Mouse (Mus musculus): ENCODE results near the gene Napsa. TPM values are rescaled to one million over a fixed set of nuclear protein-coding genes. Genes with fewer than 3 reads are reported as not detected.

The Napsa gene
- polyA plus RNA-seq, 1 experiment: not detected

DNA sequence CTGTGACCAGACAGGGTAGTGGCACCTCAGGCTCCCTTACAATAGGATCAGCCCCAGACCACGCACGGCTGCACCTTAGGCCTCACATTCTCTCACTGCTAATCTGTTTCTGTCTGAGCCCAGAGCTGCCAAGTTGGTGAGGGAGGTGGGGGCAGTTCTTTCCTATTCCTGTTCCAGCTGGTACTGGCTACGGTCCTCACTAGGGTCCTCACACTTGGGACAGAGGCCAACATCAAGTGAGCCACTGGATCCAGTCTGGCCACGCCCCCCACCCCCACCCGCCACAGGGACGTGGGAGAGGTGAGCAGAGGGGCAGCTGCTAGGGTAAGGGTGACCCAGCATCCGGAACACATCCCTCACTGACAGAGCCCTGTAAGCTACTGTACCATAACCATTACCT, 35.2 kb upstream of the Napsa start:
- Histone ChIP-seq H3K27ac (ENCODE audit: insufficient read depth, low read depth, low read length) (no peak overlapping the region), H3K4me1 (ENCODE audit: control insufficient read depth, insufficient read depth, low read length) (no peaks in the 10 kb centered on the region), H3K4me3 (ENCODE audit: insufficient read depth, low read depth, low read length) (no peak overlapping the region)
- TF ChIP-seq POLR2A (IDR thresholded peaks at IDR 0.05; ENCODE audit: insufficient read depth, low read depth, low read length) (no peak), CTCF (IDR thresholded peaks at IDR 0.05; ENCODE audit: insufficient read depth, low read depth, low read length) (no peak)
- 77% methylated on average over 7 of the region's 7 CpGs for WGBS

DNA sequence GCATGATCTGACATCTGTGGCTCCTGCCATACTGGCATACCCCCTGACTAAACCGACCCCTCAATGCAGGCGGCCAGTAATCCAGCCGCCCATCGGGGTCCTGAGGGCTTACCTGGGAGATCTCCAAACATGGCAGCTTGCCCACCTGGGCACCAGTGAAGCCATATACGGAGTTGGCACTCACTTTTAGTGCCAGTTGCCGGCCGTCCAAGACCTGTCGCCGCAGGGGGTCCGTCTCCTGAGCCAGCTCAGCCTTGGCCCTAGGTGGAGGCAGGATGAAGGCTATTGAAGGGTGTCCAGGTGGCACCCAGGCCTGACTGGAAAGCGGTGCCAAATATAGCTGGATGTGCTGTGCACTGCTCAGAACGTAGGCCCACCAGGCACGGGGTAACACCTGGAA, 34.7 kb upstream of the Napsa start:
- 90% methylated on average over 13 of the region's 13 CpGs for WGBS
- TF ChIP-seq POLR2A (IDR thresholded peaks at IDR 0.05; ENCODE audit: insufficient read depth, low read depth, low read length): no peak
- no peak for TF ChIP-seq CTCF (IDR thresholded peaks at IDR 0.05; ENCODE audit: insufficient read depth, low read depth, low read length)
- no peak overlapping the region for H3K4me3 ChIP-seq (ENCODE audit: insufficient read depth, low read depth, low read length)
- no peak overlapping the region for H3K27ac ChIP-seq (ENCODE audit: insufficient read depth, low read depth, low read length)
- no peaks in the 10 kb centered on the region for H3K4me1 ChIP-seq (ENCODE audit: control insufficient read depth, insufficient read depth, low read length)

DNA sequence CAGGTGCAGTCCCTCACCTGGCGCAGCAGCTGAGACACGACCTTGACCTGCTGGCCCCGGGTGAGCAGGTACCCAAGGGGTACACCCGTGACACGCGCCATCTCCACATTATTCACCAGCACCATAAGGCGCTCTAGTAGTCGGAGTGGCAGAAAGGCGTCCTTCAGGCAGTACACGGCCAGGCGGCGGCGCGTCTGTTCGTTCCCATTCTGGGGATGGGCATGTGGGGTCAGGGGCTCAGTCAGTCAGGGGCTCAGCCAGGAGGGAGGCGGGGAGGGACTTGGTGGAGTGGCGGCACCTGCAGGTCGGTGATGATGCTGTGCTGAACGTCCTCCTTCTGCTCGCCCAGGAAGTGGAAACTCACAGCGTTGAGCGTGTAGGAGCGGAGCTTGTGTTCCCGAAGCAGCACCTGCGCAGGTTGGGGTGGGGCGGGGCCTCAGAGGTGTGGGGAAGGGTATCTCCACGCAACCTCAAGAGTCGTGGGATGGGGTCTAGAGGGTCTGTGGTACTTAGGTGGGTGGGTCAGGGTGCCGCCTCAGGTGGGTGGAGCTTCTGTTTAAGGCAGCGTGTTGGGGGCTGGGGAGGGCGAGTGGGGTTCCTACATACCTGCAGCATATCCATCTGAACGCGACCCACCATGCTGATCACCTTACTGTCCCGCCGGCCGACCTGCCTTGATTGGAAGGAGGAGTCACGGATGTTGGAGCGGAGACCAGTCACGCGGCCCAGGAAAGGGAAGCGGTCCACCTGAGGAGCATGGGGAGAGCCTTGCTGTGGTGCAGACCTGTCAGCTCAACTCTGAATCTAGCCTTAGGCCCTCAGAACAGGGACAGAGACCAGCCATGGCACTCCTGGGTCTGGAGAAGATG, 33.2 kb upstream of the Napsa start:
- no peaks in the 10 kb centered on the region for H3K4me1 ChIP-seq (ENCODE audit: control insufficient read depth, insufficient read depth, low read length)
- no peak overlapping the region for H3K4me3 ChIP-seq (ENCODE audit: insufficient read depth, low read depth, low read length)
- no peak overlapping the region for H3K27ac ChIP-seq (ENCODE audit: insufficient read depth, low read depth, low read length)
- TF ChIP-seq CTCF (IDR thresholded peaks at IDR 0.05; ENCODE audit: insufficient read depth, low read depth, low read length) (no peak), POLR2A (IDR thresholded peaks at IDR 0.05; ENCODE audit: insufficient read depth, low read depth, low read length) (no peak)
- WGBS: 93% methylated on average over 41 of the region's 41 CpGs

DNA sequence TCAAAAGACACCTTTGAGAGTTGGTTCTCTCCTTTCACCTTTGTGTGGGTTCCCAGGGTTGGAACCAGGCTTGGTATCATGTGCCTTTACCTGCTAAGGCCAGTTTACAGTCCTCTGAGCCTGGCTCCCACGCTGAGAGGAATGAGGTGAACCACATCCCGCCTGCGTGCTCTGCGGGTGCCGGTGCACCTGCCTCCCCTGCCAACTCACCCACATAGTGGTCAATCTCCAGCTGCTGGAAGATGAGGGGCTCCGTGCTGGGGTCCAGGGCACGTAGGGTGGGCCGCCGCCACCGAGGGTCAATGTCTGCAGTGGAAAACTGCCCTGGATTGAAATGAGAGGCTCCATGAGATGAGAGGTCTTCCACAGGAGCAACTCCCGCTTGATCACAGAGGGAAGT, 29.6 kb upstream of the Napsa start:
- H3K27ac ChIP-seq (ENCODE audit: insufficient read depth, low read depth, low read length): no peak overlapping the region
- TF ChIP-seq CTCF (IDR thresholded peaks at IDR 0.05; ENCODE audit: insufficient read depth, low read depth, low read length): no peak
- no peak for TF ChIP-seq POLR2A (IDR thresholded peaks at IDR 0.05; ENCODE audit: insufficient read depth, low read depth, low read length)
- H3K4me3 ChIP-seq (ENCODE audit: insufficient read depth, low read depth, low read length): no peak overlapping the region
- 93% methylated on average over 11 of the region's 11 CpGs for WGBS
- peaks cover under 1% of the 10 kb centered on the region for H3K4me1 ChIP-seq (ENCODE audit: control insufficient read depth, insufficient read depth, low read length)

DNA sequence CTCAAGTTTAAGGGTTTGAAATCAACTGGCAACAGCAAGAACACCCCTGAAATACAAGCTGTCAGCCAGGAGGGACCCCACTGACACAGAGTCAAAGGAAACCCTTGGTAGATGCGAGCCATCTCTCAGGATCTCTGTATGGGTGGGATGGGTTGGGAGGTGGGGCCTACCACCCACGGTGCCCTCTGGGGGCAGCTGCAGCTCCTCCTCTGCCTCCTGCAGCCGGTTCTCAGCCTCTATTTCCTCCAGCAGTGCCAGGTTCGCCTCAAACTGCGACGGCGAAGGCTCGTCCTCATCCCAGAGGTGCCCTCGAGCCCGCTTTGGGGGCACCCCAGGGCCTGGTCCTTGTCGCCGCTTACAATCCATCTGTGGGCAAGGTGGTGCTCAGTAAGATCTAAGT, 29.1 kb upstream of the Napsa start:
- H3K27ac ChIP-seq (ENCODE audit: insufficient read depth, low read depth, low read length): no peak overlapping the region
- peaks cover 3% of the 10 kb centered on the region for H3K4me1 ChIP-seq (ENCODE audit: control insufficient read depth, insufficient read depth, low read length)
- H3K4me3 ChIP-seq (ENCODE audit: insufficient read depth, low read depth, low read length): no peak overlapping the region
- no peak for TF ChIP-seq POLR2A (IDR thresholded peaks at IDR 0.05; ENCODE audit: insufficient read depth, low read depth, low read length)
- TF ChIP-seq CTCF (IDR thresholded peaks at IDR 0.05; ENCODE audit: insufficient read depth, low read depth, low read length): no peak
- 78% methylated on average over 12 of the region's 12 CpGs for WGBS

DNA sequence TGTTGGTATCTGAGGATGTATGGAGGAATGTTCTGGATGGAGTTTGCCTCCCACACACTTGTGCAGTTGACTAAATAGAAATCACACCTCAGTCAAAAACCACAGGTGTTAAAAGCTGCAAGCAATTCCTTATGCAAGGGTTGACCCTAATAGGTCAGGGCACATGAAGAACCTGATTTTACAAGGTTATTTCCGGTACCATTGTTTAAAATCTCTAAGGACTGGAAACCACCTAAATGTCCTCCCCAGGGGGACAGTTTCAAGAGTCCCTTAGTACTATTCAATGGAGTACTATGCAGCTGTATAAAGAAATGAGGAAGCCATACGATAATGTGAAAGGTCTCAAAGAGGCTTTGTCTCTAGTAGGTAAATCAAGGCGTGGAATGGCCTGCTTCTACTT, 25.9 kb upstream of the Napsa start:
- over 99% methylated on average over 3 of the region's 3 CpGs for WGBS

DNA sequence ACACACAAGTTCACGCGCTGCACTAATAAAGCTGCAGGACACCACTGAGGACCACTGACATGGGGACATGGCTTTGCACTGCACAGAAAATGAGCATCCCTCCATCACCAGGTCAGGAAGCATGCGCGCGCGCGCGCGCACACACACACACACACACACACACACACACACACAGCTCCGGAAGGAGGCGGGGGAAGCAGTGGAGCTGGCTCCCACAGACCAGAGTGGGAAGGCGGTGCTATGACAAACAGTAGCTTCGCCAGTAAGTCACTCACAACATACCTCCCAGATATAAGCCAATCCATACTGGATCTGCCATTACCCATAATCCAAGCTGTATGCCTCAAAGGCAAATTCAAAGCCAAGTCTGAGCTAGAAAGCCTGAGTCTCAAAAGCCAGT, 25.1 kb upstream of the Napsa start:
- H3K4me1 ChIP-seq (ENCODE audit: control insufficient read depth, insufficient read depth, low read length): peaks cover 3% of the 10 kb centered on the region
- TF ChIP-seq CTCF (IDR thresholded peaks at IDR 0.05; ENCODE audit: insufficient read depth, low read depth, low read length): no peak
- no peak for TF ChIP-seq POLR2A (IDR thresholded peaks at IDR 0.05; ENCODE audit: insufficient read depth, low read depth, low read length)
- H3K27ac ChIP-seq (ENCODE audit: insufficient read depth, low read depth, low read length): no peak overlapping the region
- 94% methylated on average over 13 of the region's 13 CpGs for WGBS
- H3K4me3 ChIP-seq (ENCODE audit: insufficient read depth, low read depth, low read length): no peak overlapping the region

More for the DNA sequence above, 25.9 kb upstream of the Napsa start:
- Histone ChIP-seq H3K27ac (ENCODE audit: insufficient read depth, low read depth, low read length) (no peak overlapping the region), H3K4me3 (ENCODE audit: insufficient read depth, low read depth, low read length) (no peak overlapping the region), H3K4me1 (ENCODE audit: control insufficient read depth, insufficient read depth, low read length) (peaks cover 3% of the 10 kb centered on the region)
- no peak for TF ChIP-seq CTCF (IDR thresholded peaks at IDR 0.05; ENCODE audit: insufficient read depth, low read depth, low read length)

DNA sequence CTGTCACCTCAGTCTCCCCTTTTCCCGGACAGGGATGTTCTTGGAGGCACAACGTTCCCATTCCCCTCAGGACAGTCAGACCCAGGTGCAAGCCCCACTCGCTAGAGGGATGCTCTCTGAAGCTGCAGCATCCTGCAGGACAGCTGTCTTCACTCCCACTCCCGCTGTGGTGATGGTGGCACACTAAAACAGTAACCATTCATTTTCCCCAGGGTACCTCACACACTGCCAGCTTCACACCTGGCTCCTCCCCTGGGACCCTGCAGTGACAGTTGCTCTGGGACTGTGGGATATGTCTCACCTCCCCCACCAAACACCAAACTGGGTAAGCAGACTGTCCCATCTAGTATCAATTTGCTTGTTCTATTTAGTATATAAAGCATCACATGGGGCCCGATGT, 24.5 kb upstream of the Napsa start:
- Histone ChIP-seq H3K27ac (ENCODE audit: insufficient read depth, low read depth, low read length) (no peak overlapping the region), H3K4me3 (ENCODE audit: insufficient read depth, low read depth, low read length) (no peak overlapping the region), H3K4me1 (ENCODE audit: control insufficient read depth, insufficient read depth, low read length) (peaks cover 8% of the 10 kb centered on the region)
- WGBS: 21% methylated on average over 5 of the region's 5 CpGs
- TF ChIP-seq CTCF (IDR thresholded peaks at IDR 0.05; ENCODE audit: insufficient read depth, low read depth, low read length): no peak
- TF ChIP-seq POLR2A (IDR thresholded peaks at IDR 0.05; ENCODE audit: insufficient read depth, low read depth, low read length): no peak

DNA sequence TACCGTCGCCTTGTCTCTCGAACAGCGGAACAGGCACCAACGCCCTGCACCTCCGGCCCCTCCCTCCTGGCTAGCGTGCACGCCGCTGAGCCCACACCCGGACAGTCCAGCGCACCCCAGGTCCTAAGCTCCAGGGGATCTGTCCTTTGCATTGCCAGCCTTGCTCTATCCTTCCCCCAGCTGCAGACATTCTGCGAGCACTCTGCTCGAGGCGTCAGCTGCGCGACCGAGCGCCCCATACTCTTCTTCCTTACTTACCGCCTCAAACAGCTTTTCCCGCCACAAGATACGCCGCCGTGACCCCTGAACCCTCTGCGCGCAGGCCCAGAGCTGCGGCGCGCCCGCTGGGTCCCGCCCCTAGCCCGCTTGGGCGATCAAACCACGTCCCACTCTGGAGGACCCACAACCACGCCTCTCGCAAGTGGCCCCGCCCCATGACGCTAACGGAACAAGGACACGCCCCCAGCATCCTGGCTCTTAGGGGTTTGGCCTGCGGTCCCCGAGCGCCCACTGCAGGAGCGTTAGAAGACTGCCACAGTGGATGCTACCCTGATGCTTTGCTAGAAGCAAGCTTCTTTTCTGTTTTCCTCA, 23.6 kb upstream of the Napsa start, which contains the start of gene Pold1:
Gene Pold1 (minus strand): TSS at position 353 of the 591 bp plus-strand sequence.
- Histone ChIP-seq H3K4me1 (ENCODE audit: control insufficient read depth, insufficient read depth, low read length) (peaks cover 12% of the 10 kb centered on the region), H3K27ac (ENCODE audit: insufficient read depth, low read depth, low read length) (no peak within 1 kb of the TSS), H3K4me3 (ENCODE audit: insufficient read depth, low read depth, low read length) (peak within 1 kb of the TSS; percentile 65)
- TF ChIP-seq CTCF (IDR thresholded peaks at IDR 0.05; ENCODE audit: insufficient read depth, low read depth, low read length) (peak; percentile 87), POLR2A (IDR thresholded peaks at IDR 0.05; ENCODE audit: insufficient read depth, low read depth, low read length) (0 out of 2 replicates have a peak, but pooled peaks have one; percentile 16)
- whole genome bisulfite sequencing: under 1% methylated on average over 43 of the region's 43 CpGs
